Mouse (Mus musculus): Measurements from ENCODE around the gene Lhx6. TPM values are rescaled to one million over a fixed set of nuclear protein-coding genes. Genes with fewer than 3 reads are reported as not detected.

Gene Lhx6
- polyA plus RNA-seq (2012; rRNA removed; ENCODE audit: low replicate concordance): 4.5 and 7.3 TPM in 2 replicates

GRCm38 (mm10) chr2:36104956-36105741, at the start of gene Lhx6:
Lhx6 (minus strand) TSS chr2:36105408.

GRCm38 (mm10) chr2:36136300-36136941, 31.2 kb upstream of the Lhx6 start, which contains the start of the genes Mrrf and Rbm18:
Mrrf (plus strand) TSS chr2:36136389.
Rbm18 (minus strand) TSS chr2:36136773.

GRCm38 (mm10) chr2:36048748-36049566, 56.3 kb downstream of the Lhx6 start, which contains the start of the genes Ndufa8 and Morn5:
Ndufa8 (minus strand) TSS chr2:36049406.
Morn5 (plus strand) TSS chr2:36049458.

Other genes with a start within 250 kb of the Lhx6 start
- 1.2 and 1.5 TPM in 2 replicates for gene Ttll11, start 125.5 kb downstream of the Lhx6 start, polyA plus RNA-seq (2012; rRNA removed; ENCODE audit: low replicate concordance)
- gene Ndufa8, start 56.0 kb downstream of the Lhx6 start, polyA plus RNA-seq (2012; rRNA removed; ENCODE audit: low replicate concordance): 67.3 and 104 TPM in 2 replicates
- gene Morn5, start 56.0 kb downstream of the Lhx6 start, polyA plus RNA-seq (2012; rRNA removed; ENCODE audit: low replicate concordance): 0.37 TPM in 1 of 2 replicates, not detected in the other
- 27.4 and 42.5 TPM in 2 replicates for gene Mrrf, start 31.0 kb upstream of the Lhx6 start, polyA plus RNA-seq (2012; rRNA removed; ENCODE audit: low replicate concordance)
- gene Rbm18, start 31.4 kb upstream of the Lhx6 start, polyA plus RNA-seq (2012; rRNA removed; ENCODE audit: low replicate concordance): 5.8 and 18.2 TPM in 2 replicates
- gene Ptgs1, start 125.0 kb upstream of the Lhx6 start, polyA plus RNA-seq (2012; rRNA removed; ENCODE audit: low replicate concordance): 19.5 and 30.0 TPM in 2 replicates